Mouse (Mus musculus) heart, postnatal 14 days (tissue): ENCODE data around the gene Pex26. TPM values are rescaled to one million over a fixed set of nuclear protein-coding genes. Genes with fewer than 3 reads are reported as not detected.

Experiments used
- DNase-seq, 2 experiments: peaks; one replicate each; pipeline ENCODE4 v3.0.0; 2021 to 2022
- intact Hi-C: fragments of 180-260 bp; cut with DNase I; formaldehyde crosslinking; loops from one replicate; pipeline ENCODE4 v1.15.1; 2025
- total RNA-seq, 2 experiments: library from RNA; stranded (reverse); gene quantifications; 2 replicates each; pipeline ENCODE4 v1.2.3; 2021

The Pex26 gene
- total RNA-seq, 2 experiments from 2014 or later = 8.1 to 8.4 TPM

DNA sequence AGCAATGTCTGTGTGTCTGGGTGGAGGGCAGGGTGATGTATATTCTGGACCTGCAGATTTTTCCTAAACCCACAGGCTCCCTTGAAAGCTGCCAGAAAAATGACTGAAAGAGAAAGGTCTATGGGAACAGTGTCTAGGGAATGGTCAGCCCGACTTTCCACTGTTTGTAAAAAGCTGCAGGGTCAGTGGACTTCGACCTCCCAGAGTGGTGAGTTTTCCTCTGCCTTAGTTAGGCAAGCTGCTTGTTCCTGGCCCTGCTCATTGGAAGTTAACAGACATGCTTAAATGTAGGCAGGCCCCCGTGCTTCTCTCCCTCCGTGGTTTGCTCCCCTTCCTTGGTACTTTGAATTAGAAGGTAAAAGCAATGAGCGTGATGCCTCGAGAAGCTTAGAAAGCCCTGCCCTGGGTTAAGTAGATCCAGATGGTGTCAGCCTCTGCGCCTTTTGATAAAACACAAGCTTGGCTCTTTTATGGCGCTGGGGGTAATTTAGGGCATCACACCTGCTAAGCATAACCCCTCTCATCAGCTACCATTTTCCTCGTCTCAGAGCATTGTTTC lies 14.4 kb downstream of the Pex26 start:
- DNase-seq = no peak
- intact Hi-C loops = no loop called here

DNA sequence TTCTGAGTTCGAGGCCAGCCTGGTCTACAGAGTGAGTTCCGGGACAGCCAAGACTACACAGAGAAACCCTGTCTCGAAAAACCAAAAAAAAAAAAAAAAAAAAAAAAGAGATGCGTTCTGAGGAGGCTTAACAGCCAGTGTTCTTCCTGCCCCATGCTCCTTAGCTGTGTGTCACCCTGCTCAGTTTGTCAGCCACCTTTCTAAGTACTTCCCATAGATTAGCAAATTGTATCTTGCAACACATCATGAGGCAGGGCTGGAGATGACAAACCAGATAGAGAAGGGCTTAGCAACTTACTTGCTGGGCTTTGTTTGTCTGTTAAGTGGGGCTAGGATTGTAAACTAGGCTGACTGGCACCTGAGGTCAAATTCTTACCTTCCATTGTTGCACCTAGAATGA lies 17.0 kb downstream of the Pex26 start:
- no peak for DNase-seq
- intact Hi-C loops = no loop called here

DNA sequence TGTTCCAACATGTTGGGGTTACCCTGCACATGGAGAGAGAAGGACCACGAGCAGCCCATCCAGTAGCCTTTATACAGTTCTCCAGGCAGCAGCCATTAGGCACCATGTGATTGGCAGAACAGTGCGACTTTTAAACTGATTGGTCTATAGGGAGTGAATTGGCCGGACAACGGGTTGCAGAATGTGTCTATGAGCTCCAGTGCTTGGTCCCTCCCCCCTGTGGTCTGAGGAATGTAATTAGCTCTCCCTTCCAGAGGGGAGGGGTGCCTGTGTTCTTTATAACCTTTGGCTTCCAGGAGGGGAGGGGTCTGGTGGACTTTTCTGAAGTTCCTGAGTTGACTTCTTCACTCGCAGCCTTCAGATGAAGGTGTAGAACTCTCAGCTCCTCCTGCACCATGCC lies 18.6 kb downstream of the Pex26 start:
- no peak for DNase-seq

DNA sequence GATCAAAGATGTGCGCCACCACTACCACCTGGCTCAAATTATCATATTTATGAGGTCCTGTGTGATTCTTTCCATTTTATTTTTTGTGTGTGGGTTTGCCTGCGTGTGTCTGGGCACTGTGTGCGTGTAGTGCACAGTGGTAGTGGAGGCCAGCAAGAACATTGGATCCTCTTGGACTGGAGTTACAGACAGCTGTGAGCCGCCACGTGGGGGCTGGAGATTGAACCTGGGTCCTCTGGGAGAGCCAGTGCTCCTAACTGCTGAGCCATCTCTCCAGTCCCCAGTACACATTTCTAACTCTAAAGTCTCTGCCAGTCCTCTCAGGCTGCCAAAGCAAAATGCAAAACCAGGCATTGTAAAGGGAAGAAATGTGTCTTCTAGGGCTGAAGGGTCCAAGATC lies 23.0 kb downstream of the Pex26 start:
- no peak for DNase-seq
- intact Hi-C loops = no loop called here

More for the DNA sequence above, 18.6 kb downstream of the Pex26 start:
- intact Hi-C loops = no loop called here

DNA sequence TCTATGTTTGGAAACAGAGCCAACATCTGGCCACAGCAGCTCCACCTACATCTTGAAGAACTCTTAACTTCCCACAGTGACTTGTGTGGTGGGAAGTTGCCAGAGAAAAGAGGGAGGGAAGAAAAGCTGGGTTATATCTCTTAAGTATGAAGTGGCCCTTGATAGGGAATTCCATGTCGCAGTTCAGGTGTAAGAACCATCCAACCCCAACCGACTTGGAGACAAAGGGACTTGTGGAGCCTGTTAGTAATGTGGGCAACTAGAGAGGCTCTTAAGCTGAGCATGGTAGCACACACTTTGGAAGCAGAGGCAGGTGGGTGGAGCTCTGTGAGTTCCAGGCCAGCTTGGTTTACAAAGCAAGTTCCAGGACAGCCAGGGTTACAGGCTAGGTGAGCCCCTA lies 26.1 kb downstream of the Pex26 start:
- DNase-seq = no peak
- intact Hi-C loops = no loop called here

DNA sequence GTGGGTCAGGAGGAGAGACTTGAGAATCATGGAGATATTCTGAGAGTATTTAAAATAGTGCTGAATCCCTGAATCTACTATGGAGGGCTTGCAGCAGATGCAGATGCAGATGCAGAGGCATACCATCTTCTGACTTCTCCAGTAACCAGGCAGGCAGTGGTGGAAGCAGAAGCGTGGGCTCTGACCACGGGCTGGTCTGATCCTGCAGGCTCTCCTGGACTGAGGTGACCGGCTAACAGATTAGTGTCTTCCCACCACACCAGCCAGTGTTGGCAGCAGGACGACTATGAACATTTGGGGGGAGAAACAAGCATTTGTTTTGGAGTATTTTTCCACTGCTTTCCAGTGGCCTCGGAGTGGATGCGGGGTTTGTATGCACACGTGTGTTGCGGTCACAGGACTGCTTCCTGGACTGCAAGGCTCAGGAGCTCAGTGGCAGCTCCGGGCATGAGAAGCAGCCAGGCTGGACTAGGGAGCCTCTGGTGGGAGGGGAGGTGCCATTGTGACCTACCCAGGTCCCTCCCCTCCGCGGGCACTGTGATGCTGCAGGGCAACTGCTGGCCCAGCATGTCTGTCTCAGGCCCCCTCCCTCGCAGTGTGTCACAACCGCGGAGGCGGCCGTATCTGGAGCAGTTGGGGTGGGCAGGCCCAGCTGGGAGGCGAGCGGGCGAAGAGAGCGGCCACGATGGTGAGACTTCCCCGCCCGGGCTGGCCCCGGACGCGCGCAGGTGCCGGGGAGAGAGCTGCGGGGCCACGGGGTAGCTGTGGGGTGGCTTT lies 26.9 kb downstream of the Pex26 start, which contains the start of gene Tuba8:
Gene Tuba8, plus strand, starts transcription at position 548 of the 777 bp plus-strand sequence.
- DNase-seq = peak; percentile 74 to 77
- intact Hi-C loops = no loop called here

DNA sequence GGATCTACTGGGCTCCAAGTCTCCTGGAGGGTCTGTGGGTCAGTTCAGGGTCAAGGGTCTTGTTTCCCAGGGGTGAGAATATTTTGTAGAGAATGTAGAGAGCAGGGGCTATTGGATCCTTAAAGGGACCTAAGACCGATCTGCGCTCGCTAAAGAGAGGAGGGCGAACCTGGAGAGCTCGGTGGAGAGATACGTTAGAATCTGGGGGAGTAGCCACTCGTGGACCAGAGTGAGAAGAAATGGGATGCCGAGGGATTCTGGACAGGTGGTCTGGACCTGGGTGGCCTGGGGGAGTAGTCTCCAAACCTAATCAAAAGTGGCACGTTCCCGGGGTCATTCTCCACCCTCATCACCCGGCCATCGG lies 27.4 kb downstream of the Pex26 start:
- no peak for DNase-seq
- intact Hi-C loops = no loop called here

DNA sequence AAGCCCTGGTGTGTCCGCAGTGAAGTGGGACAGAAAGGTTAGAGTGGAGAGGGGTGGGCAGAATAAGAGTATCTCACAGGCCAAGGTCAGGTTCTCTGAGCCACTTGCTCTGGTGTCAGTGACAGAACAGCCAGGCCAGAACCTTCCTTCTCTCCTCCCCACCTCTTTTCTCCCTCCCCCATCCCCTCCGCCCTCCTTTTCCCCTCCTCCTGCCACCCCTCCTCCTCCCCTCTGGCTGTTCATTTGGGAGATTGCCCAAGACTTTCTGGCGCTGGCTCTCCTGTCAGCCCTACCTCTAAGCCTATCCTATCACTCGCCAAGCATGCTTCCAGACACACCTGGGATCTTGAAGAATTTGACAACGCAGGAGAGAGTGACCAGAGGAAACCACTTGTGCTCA lies 28.3 kb downstream of the Pex26 start:
- intact Hi-C loops = no loop called here
- DNase-seq = peak; percentile 43 to 68

DNA sequence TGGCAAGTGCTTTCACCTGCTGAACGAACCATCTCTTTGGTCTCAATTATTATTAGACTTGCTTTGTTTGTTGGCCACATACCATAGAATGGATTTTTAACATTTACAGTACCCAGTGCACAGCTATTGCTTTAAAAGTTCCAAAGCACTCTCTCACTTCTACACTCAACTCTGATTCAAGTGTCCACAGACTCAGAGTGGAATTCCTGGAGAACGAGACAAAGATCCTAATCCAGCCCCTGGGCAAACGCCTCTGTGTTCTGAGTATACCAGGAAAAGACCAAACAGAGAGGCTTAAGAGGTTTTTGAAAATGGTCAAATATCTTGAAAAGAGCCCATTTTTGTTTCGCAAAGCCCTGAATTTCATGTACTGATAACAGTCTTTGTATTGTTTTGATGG lies 29.5 kb downstream of the Pex26 start:
- no peak for DNase-seq
- intact Hi-C loops = no loop called here

DNA sequence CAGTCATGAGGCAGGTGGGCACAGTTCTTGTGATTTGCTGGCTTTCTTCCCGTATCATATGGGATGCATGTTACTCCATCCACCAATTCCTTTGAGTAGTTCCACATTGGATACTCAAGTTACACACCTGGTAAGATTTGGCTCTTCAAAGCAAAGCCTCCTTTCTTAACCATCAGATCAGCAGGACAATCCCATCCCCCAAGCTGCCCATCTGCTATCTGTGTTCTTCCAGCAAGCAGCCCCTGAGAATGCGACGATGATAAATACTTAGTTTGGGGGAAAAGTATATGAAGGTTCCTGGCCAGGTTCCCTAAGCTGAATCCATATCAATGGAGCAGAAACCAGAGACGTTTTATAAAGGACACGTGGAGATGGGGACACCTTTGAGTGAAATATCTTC lies 30.8 kb downstream of the Pex26 start:
- DNase-seq = no peak
- intact Hi-C loops = no loop called here

DNA sequence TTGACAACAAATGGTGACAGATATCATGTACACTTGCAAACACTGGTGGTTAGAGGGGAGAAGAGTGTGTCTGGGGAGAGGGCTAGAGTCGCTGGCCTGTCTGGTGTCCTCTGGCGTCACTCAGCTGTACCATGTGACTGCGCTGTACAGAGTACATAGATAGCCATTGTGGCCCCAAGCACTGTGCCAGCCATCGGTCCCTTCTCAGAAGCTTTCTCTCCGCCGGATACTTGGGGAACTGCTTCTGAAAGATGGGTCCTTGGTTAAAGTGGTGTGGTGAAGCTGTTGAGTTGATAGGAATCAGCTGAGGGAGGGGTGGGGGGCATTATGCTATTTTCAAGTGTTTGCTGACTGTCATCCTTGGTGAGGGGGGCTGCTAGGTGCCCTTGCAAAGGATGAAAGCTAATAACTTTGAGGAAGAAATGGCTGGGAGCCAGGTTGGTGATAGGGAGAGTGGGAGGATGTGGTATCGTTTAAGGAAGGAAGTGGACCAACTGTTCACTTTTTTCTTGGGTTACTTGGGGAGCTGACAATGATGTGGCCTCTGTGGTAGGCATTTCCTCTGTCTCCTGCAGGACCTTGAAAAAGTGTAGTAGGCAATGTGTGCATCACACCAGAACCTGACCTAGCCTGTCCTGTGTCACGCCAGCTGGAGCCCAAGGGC lies 31.3 kb downstream of the Pex26 start:
- DNase-seq = no peak
- intact Hi-C loops = no loop called here

DNA sequence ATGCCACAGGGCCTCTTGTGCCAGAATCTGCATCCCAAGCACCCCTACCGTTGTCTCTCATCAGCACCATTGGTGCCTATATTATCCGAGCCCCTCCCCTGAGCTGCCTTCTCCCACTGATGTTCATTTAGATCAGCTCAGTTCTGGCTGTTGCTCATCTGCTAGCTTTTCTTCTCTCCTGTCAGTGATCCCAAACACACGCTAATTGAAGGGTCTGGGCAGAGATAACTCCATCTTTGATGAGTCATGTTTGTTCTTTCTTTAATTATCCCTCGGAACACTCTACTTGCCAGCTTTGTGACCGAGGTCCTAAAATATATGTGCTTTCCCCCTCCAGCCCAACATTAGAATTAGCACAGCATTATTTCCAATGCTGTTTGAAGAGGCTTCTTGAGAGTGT lies 31.9 kb downstream of the Pex26 start:
- intact Hi-C loops = no loop called here
- no peak for DNase-seq

DNA sequence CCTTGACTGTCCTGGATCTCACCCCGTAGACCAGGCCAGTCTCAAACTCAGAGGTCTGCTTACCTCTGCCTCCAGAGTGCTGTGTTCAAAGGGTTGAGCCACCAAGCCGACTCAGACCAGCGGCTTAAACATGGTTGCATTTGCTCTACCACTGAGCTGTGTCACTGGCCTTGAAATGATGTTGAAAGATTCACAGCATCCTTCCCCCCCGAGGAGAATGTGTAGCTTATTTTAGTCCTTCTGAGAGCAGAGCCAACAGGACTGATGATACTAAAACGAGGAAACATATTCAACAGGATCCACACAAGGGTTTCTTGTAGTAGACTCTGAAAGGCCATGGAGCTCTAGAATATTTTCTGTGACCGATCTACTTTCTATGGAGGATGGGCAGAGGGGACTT lies 32.4 kb downstream of the Pex26 start:
- no peak for DNase-seq
- intact Hi-C loops = no loop called here

DNA sequence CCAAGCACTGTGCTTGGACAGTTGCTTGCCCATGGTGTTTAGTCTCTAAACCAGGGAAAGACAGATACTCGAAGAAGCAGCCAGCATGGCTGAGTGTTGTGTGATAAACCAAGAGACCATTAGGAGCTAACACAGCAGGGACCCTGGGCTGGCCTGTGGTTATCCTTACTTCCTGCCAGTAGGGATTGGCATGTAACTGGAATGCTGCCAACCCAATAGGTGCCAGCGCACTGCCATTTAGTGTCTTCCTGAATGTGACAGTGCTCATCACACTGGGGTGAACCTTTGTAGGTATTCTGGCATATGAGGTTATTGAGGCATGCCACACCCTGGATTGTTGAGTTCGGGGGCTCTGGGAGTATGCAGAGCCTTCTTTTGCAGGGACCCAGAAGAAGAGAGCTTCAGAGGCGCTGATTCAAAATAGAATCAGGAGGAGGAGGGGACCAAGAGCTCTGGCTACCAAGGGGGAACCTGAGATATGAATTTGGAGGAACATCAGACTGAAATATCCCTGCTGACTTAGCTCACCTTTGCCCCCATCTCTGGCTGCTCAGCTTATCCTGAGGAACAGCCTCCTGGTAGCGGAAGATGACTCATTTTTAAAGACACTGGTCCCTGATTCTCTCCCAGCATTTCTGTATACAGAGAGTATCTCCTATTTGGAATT lies 33.3 kb downstream of the Pex26 start:
- peak in 1 of 2 experiments; percentile 45 for DNase-seq
- intact Hi-C loops = no loop called here

DNA sequence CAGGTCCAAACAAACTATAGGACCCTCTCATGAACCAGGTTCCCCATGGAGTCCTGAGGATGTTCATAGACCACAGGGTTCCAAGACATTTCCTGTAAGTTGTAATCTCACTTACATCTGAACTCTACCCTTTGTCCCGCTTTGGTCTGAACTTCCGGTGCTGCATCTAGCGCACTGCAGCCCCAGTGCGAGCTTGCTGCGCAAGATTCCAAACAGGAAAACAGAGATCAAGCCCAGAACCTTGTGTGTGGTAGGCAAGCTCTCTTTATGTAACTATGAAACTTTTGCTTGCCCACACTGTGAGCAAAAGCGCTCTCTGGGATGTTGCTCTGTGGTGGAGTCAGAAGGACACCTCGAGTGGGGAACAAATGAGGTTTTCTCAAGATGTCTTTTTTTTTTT lies 34.5 kb downstream of the Pex26 start:
- DNase-seq = no peak
- intact Hi-C loops = no loop called here

DNA sequence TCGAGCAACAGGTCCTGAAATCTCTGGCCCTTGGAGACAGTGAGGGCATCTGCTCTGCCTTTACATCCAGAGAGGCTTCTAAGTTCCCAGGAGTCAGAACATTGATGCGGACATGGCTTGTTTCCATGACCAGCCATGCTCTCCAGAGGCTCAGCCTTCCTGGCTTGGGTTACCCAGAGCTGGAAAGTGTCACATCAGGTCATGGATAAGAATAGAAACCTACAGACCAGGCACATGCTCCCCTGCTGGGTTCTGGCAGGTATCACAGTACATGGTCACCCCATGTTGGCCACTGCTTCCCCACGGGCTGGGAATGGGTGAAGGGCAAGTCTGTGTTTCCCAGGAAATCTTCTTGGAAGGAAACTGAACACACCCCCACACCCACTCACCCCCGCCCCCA lies 35.9 kb downstream of the Pex26 start:
- intact Hi-C loops = no loop called here
- peak; percentile 41 to 62 for DNase-seq

DNA sequence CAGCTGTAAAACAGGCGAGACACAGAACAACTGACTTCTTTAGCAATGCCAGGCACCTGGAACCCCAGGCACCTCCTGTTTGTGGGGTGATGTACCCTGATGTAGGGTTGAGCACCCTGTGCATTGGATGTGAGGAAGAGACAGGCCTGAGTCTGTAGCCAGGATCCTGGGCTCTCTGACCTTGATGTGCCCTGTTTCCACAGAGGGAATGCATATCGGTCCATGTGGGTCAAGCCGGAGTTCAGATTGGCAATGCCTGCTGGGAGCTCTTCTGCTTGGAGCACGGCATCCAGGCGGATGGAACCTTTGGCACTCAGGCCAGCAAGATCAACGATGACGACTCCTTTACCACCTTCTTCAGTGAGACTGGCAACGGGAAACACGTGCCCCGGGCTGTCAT lies 36.7 kb downstream of the Pex26 start:
- no peak for DNase-seq
- intact Hi-C loops = no loop called here

DNA sequence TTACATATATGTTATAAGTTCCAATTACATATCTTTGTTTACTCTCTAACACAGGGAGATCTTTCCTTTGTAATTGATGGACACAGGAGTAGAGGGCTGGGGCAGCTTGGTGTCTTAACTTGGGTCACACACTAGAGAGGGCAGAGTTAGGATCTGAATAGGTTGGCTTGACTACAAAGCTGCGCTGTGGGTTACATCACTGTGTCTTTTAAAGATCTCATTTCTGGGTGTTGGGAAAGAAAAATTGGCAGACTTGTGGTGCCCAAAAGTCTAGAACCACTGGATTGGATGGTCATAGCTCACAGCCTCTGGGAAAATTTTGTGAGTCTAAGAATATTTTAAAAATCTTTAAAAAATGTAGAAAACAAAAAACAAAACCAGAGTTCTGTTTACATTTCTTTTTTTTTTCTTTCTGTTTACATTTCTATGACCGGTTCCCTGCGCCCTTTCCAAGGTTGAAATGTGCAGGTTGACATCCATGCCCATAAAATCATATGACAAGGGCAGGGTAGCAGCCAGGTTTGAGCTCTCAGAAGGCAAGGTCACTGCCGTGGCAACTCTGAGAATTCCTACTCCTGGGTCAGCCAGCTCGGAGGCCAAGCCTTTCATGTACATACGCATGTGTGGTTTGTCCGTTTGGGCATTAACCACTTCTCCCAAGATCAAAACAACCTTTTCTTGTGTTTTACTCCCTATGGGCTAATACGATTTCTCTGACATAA lies 38.6 kb downstream of the Pex26 start:
- no peak for DNase-seq
- intact Hi-C loops = no loop called here

DNA sequence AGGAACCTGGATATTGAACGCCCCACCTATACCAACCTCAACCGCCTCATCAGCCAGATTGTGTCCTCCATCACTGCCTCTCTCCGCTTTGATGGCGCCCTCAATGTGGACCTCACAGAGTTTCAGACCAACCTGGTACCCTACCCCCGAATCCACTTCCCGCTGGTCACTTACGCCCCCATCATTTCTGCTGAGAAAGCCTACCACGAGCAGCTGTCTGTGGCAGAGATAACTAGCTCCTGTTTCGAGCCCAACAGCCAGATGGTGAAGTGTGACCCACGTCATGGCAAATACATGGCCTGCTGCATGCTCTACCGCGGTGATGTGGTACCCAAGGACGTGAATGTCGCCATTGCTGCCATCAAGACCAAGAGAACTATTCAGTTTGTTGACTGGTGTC lies 39.5 kb downstream of the Pex26 start:
- DNase-seq = no peak
- intact Hi-C loops = no loop called here

DNA sequence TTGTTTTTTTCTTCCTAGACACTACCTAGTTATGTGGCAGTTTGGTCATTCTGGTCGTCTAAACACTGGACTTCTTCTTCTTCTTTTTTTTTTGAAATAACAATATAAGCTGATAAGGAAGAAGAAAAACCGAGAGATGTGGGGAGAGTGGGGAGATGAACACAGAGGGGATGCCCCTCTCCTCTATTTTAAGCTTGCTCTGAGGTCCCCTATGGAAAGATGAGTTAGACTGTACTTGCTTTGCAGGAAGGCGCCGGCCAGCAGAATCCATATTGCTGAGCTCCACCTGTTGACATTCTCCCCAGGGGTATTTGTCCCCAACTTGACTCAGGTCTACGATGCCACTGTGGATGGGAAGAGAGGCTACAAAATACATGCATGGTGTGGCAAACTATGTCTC lies 40.6 kb downstream of the Pex26 start:
- no peak for DNase-seq
- intact Hi-C loops = no loop called here

DNA sequence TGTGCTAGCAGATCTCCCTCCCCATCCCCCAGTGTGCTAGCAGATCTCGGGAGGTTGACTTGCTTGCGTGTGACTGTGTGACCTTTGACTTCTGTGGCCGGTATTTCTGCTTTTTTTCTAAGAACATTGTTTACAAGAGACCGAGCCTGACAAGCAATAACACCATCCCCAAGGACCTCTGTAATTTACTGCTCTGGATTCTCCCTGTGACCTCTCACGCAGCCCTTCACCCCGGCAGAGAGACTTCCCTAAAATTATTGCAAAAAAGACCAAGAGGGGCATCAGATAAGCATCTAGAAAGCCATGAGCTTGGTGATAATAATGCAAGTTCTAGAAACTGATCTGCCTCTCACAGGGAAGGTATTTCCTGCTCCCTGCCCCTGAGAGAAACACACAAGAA lies 41.5 kb downstream of the Pex26 start:
- intact Hi-C loops = no loop called here

More for the DNA sequence above, 41.5 kb downstream of the Pex26 start:
- no peak for DNase-seq
